Mouse (Mus musculus): ENCODE data around the gene Ncf2. TPM values are rescaled to one million over a fixed set of nuclear protein-coding genes. Genes with fewer than 3 reads are reported as not detected.

Gene Ncf2
- polyA plus RNA-seq, 1 experiment from 2014 or later, result 6.6 TPM

DNA sequence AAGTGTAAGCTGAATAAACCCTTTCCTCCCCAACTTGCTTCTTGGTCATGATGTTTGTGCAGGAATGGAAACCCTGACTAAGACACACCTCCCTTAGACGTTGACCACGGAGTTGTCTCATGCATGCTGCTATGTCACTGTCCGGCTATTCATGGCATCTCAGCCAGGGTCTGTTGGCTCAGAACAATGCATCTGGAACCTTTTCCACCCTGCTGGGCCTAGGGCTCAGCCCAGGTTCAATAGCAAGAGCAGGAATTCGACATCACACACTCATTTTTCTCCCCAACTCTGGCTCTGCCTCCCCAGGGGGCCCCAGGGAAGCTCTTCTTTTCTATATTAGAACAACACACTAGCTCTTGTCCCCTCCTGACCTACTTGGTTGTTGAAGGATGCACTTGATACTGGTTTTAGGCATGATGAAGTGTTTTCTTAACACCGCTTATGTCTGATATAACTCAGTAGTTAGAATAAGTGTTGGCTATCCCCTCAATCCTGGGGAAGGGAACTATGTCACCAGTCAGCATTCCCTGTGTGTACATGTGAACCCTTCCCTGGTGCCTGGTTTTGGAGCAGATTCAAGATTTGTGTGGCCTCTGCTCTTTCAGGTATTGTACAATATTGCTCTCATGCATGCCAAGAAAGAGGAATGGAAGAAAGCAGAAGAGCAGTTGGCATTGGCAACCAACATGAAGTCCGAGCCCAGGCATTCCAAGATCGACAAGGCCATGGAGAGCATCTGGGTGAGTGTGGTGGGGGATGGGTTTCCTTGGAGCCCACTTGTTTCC lies 21.1 kb downstream of the Ncf2 start:
- Histone ChIP-seq H3K9ac (no peak overlapping the region), H3K27ac (no peak overlapping the region), H3K4me1 (no peaks in the 10 kb centered on the region; the same call in 1 of the 2 replicates), H3K4me3 (no peak overlapping the region), H3K36me3 (no peaks in the 10 kb centered on the region), H3K27me3 (no peaks in the 10 kb centered on the region), H3K4me2 (no peak overlapping the region), H3K9me3 (no peaks in the 10 kb centered on the region)
- 80% methylated on average over 7 of the region's 7 CpGs for WGBS
- ATAC-seq (ENCODE audit: insufficient number of reproducible peaks, low FRiP score, low TSS enrichment, low read depth), result no peak

DNA sequence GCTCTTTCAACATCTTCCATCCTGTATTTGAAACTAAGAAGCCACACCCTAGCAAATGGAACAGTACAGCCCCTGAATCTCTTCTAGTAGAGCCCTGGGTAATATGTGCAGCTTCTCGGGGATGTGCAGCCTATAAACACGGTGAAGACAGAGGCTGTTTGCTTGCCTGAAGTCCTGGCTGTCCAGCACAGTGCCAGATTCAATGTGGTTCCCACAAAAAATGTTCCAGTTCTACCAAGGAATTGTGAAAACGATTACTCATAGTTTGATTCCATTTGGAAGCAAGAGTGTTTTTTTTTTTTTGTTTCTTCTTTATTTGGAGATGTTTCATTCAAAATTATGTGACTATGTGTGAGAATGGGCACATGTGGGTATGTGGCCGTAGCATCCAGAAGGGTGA lies 21.8 kb downstream of the Ncf2 start:
- Histone ChIP-seq H3K9ac (no peak overlapping the region), H3K36me3 (no peaks in the 10 kb centered on the region), H3K4me1 (no peaks in the 10 kb centered on the region; the same call in 1 of the 2 replicates), H3K27me3 (no peaks in the 10 kb centered on the region), H3K4me2 (no peak overlapping the region), H3K4me3 (no peak overlapping the region), H3K27ac (no peak overlapping the region), H3K9me3 (no peaks in the 10 kb centered on the region)
- no peak for ATAC-seq (ENCODE audit: insufficient number of reproducible peaks, low FRiP score, low TSS enrichment, low read depth)
- WGBS, result 77% methylated on average over 4 of the region's 4 CpGs

- Histone ChIP-seq H3K9me3 (no peaks in the 10 kb centered on the region), H3K27ac (no peak overlapping the region), H3K4me2 (no peak overlapping the region), H3K9ac (no peak overlapping the region), H3K4me3 (no peak overlapping the region), H3K36me3 (no peaks in the 10 kb centered on the region), H3K4me1 (no peaks in the 10 kb centered on the region), H3K27me3 (no peaks in the 10 kb centered on the region)
- 59% methylated on average over 9 of the region's 9 CpGs for WGBS
- ATAC-seq (ENCODE audit: insufficient number of reproducible peaks, low FRiP score, low TSS enrichment, low read depth), result no peak
Observed at GRCm38 (mm10) chr1:152824206-152824605, 24.2 kb downstream of the Ncf2 start.

DNA sequence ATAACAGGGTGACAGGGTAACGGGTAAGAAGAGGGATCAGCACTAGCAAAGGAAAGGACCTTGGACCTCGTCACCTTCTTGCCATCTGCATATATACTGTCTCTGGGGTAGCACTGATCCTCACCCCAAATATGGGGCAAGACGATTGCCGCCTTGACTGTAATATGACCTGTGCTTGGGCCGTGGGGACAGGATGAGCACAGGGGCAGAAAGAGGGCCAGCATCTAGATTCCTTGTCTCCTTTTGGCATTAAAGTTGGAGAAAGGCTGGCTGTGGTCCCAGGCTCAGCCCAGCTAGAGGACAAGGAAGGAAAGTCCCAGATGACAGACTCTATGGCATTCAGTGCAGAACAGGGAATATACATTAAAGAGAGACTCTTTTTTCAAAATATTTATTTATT lies 26.5 kb downstream of the Ncf2 start:
- no peaks in the 10 kb centered on the region for H3K9me3 ChIP-seq
- 73% methylated on average over 5 of the region's 5 CpGs for WGBS
- no peaks in the 10 kb centered on the region for H3K4me1 ChIP-seq
- no peak overlapping the region for H3K27ac ChIP-seq
- H3K4me3 ChIP-seq, result no peak overlapping the region
- H3K27me3 ChIP-seq, result no peaks in the 10 kb centered on the region
- no peaks in the 10 kb centered on the region for H3K36me3 ChIP-seq
- no peak for ATAC-seq (ENCODE audit: insufficient number of reproducible peaks, low FRiP score, low TSS enrichment, low read depth)
- no peak overlapping the region for H3K9ac ChIP-seq
- no peak overlapping the region for H3K4me2 ChIP-seq

DNA sequence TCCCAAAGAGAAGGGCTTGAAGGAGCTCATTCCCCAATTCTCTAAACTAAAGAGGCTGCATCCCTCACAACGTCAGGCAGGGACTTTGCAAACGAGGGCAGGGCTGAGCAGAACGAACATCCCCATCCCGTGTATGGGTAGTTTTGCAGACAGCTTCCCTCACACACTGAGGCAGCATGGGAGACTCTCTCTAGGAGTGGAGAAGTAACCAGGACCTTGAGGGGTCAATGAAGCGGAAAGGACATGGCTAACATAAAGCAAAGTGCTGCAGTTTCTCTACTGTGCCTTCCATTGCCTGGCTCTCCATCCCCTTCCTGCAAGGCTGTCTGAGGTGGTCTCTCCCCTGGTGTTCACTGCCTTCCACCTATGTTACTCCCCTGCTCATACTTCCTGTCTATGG lies 28.2 kb downstream of the Ncf2 start:
- Histone ChIP-seq H3K27ac (no peak overlapping the region), H3K9me3 (no peaks in the 10 kb centered on the region), H3K4me1 (no peaks in the 10 kb centered on the region), H3K36me3 (peaks cover 3% of the 10 kb centered on the region; the same call in 1 of the 2 replicates), H3K4me2 (no peak overlapping the region), H3K9ac (no peak overlapping the region), H3K27me3 (no peaks in the 10 kb centered on the region), H3K4me3 (no peak overlapping the region)
- ATAC-seq (ENCODE audit: insufficient number of reproducible peaks, low FRiP score, low TSS enrichment, low read depth), result no peak
- WGBS, result 77% methylated on average over 5 of the region's 5 CpGs

DNA sequence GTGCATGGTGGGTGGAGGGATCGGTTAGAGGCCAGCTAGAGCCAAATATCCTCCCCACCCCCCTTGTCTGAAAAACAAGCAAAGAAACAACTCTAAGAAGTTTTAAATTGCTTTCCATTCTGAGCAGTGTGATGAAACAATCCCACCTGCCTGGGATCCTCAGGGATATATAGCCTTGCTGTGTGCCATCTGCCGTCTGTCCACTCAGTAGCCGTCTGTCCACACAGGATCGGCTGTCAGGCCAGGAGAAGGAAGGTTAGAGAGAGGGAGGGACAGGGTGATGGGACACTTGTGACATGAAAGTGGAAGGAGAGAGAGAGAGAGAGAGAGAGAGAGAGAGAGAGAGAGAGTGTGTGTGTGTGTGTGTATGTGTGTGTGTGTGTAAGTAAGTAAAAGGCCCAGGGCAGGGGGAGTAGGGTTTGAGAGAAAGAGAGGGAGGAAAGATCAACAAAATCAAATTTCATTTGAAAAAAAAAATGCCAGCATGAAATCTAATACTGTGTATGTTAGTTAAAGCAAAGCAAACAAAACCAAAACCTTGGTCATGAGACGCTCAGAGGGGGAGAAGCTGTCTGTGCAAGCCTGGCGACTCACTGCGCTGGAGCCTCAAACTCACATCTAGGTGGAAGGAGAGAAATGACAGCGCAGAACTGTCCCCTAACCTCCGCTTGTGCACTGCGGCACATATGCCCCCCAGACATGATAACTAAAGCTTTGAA lies 28.8 kb downstream of the Ncf2 start:
- H3K27me3 ChIP-seq, result no peaks in the 10 kb centered on the region
- no peaks in the 10 kb centered on the region for H3K4me1 ChIP-seq
- H3K27ac ChIP-seq, result no peak overlapping the region
- no peak overlapping the region for H3K4me2 ChIP-seq
- H3K9ac ChIP-seq, result no peak overlapping the region
- no peak for ATAC-seq (ENCODE audit: insufficient number of reproducible peaks, low FRiP score, low TSS enrichment, low read depth)
- 75% methylated on average over 10 of the region's 10 CpGs for WGBS
- H3K9me3 ChIP-seq, result no peaks in the 10 kb centered on the region
- H3K36me3 ChIP-seq, result peaks cover 3% of the 10 kb centered on the region; the same call in 1 of the 2 replicates
- H3K4me3 ChIP-seq, result no peak overlapping the region

GRCm38 (mm10) chr1:152830054-152830453 lies 30.1 kb downstream of the Ncf2 start:
- Histone ChIP-seq H3K27ac (no peak overlapping the region), H3K27me3 (no peaks in the 10 kb centered on the region), H3K9ac (no peak overlapping the region), H3K9me3 (no peaks in the 10 kb centered on the region), H3K36me3 (peaks cover 10% of the 10 kb centered on the region), H3K4me3 (no peak overlapping the region), H3K4me2 (no peak overlapping the region), H3K4me1 (no peaks in the 10 kb centered on the region)
- ATAC-seq (ENCODE audit: insufficient number of reproducible peaks, low FRiP score, low TSS enrichment, low read depth), result no peak
- 92% methylated on average over 9 of the region's 9 CpGs for WGBS

- H3K9ac ChIP-seq, result no peak overlapping the region
- no peaks in the 10 kb centered on the region for H3K4me1 ChIP-seq
- no peak overlapping the region for H3K27ac ChIP-seq
- 88% methylated on average over 8 of the region's 8 CpGs for WGBS
- no peak overlapping the region for H3K4me3 ChIP-seq
- no peaks in the 10 kb centered on the region for H3K27me3 ChIP-seq
- no peak overlapping the region for H3K4me2 ChIP-seq
- no peak for ATAC-seq (ENCODE audit: insufficient number of reproducible peaks, low FRiP score, low TSS enrichment, low read depth)
- H3K9me3 ChIP-seq, result no peaks in the 10 kb centered on the region
- peaks cover 19% of the 10 kb centered on the region for H3K36me3 ChIP-seq
Observed at GRCm38 (mm10) chr1:152831003-152831402, 31.0 kb downstream of the Ncf2 start.

DNA sequence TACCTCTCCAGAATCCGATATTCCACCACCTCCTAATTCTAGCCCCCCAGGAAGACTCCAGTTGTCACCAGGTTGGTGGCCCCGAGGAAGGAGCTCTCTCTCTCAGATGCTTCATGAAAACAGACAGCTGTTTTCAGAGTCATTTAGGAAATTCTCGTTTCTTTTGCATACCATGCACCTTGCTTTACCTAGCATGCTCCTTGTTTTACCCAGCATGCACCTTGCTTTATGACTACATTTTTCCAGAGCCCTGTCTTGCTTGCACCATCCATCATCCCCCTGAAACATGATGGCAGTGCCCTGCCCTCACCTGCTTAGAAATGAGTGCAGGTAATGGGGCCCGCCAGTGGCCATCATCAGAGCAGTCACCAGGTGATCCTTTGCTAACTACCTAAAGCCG lies 31.6 kb downstream of the Ncf2 start:
- H3K4me3 ChIP-seq, result no peak overlapping the region

DNA sequence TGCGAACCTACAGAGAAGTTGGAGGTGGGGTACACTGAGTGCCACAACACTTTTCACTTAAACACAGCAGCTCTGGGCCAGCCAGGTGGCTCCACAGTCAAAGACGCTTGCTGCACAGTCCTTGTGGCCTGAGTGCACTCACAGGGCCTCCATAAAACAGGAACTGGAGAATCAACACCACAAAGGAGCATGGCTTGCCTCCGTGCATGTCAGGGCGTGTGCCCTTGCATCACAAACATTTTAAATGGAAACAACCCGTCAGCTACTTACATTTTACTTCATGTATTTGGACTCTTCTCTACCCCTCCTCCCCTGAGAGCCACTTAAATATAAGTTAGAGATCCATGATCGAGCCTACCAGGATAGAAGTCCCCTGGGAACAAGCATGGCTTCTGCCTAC lies 32.3 kb downstream of the Ncf2 start:
- no peaks in the 10 kb centered on the region for H3K9me3 ChIP-seq
- H3K4me1 ChIP-seq, result no peaks in the 10 kb centered on the region
- ATAC-seq (ENCODE audit: insufficient number of reproducible peaks, low FRiP score, low TSS enrichment, low read depth), result no peak
- H3K4me3 ChIP-seq, result no peak overlapping the region
- H3K9ac ChIP-seq, result no peak overlapping the region
- H3K36me3 ChIP-seq, result peaks cover 31% of the 10 kb centered on the region
- H3K4me2 ChIP-seq, result no peak overlapping the region
- H3K27ac ChIP-seq, result no peak overlapping the region
- no peaks in the 10 kb centered on the region for H3K27me3 ChIP-seq
- WGBS, result 73% methylated on average over 6 of the region's 6 CpGs

More for the DNA sequence above, 31.6 kb downstream of the Ncf2 start:
- no peak overlapping the region for H3K9ac ChIP-seq
- H3K4me1 ChIP-seq, result no peaks in the 10 kb centered on the region
- H3K27me3 ChIP-seq, result no peaks in the 10 kb centered on the region
- no peak overlapping the region for H3K27ac ChIP-seq
- no peak overlapping the region for H3K4me2 ChIP-seq
- 77% methylated on average over 5 of the region's 5 CpGs for WGBS
- no peak for ATAC-seq (ENCODE audit: insufficient number of reproducible peaks, low FRiP score, low TSS enrichment, low read depth)
- peaks cover 25% of the 10 kb centered on the region for H3K36me3 ChIP-seq
- no peaks in the 10 kb centered on the region for H3K9me3 ChIP-seq

DNA sequence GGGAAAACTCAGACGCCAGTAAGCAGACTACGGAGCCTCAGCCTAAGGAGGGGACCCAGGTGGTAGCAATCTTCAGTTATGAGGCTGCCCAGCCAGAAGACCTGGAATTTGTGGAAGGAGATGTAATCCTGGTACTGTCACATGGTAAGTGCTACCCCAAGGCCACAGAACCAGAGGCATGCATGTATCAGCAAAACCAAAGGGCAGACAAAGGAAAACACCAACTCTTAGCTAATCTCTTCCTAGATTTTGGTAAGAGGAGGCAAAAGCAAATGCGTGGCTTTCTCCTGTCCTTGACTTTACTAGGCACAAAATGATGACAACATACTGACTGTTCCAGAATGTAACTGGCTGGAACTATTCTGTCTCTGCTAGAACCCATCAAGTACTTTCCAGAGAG lies 35.1 kb downstream of the Ncf2 start:
- Histone ChIP-seq H3K9ac (no peak overlapping the region), H3K27me3 (no peaks in the 10 kb centered on the region), H3K9me3 (no peaks in the 10 kb centered on the region), H3K36me3 (peaks cover 54% of the 10 kb centered on the region), H3K4me2 (no peak overlapping the region), H3K27ac (no peak overlapping the region), H3K4me3 (no peak overlapping the region), H3K4me1 (no peaks in the 10 kb centered on the region)
- no peak for ATAC-seq (ENCODE audit: insufficient number of reproducible peaks, low FRiP score, low TSS enrichment, low read depth)
- 92% methylated on average over 3 of the region's 3 CpGs for WGBS

- WGBS, result 83% methylated on average over 11 of the region's 11 CpGs
- ATAC-seq (ENCODE audit: insufficient number of reproducible peaks, low FRiP score, low TSS enrichment, low read depth), result no peak
- no peak overlapping the region for H3K9ac ChIP-seq
Observed at GRCm38 (mm10) chr1:152838026-152838702, 38.2 kb downstream of the Ncf2 start.

More at GRCm38 (mm10) chr1:152838026-152838702, 38.2 kb downstream of the Ncf2 start:
- H3K36me3 ChIP-seq, result peaks cover 75% of the 10 kb centered on the region
- H3K4me1 ChIP-seq, result no peaks in the 10 kb centered on the region
- H3K27me3 ChIP-seq, result no peaks in the 10 kb centered on the region
- H3K9me3 ChIP-seq, result no peaks in the 10 kb centered on the region
- H3K4me2 ChIP-seq, result no peak overlapping the region
- H3K27ac ChIP-seq, result no peak overlapping the region
- no peak overlapping the region for H3K4me3 ChIP-seq

All from limb, embryonic 15.5 days (tissue).